Mouse (Mus musculus): ENCODE data around the gene Srrm1. TPM values are rescaled to one million over a fixed set of nuclear protein-coding genes. Genes with fewer than 3 reads are reported as not detected.
A peak's percentile ranks its signal among the peaks of the same experiment; 100 is the strongest.
"Not testable (repeated sequence)": the region's sequence is repeated elsewhere in the genome, so short reads cannot be mapped to it uniquely, and the experiment has no call there.

The Srrm1 gene
- polyA plus RNA-seq, 1 experiment from 2014 or later: 238 TPM

- ATAC-seq (ENCODE audit: low FRiP score): no peak
- Histone ChIP-seq H3K9ac (no peak overlapping the region), H3K4me3 (no peak overlapping the region), H3K36me3 (no peaks in the 10 kb centered on the region), H3K4me1 (peaks cover 6% of the 10 kb centered on the region; the same call in 1 of the 2 replicates), H3K4me2 (replicated peaks) (no peak overlapping the region), H3K27me3 (peaks cover 12% of the 10 kb centered on the region; the same call in 1 of the 2 replicates), H3K9me3 (replicated peaks) (no peaks in the 10 kb centered on the region), H3K27ac (no peak overlapping the region)
- WGBS: 45% methylated on average over 8 of the region's 8 CpGs
These were observed 28.2 kb upstream of the Srrm1 start for GRCm38 (mm10) chr4:135381355-135381754.

DNA sequence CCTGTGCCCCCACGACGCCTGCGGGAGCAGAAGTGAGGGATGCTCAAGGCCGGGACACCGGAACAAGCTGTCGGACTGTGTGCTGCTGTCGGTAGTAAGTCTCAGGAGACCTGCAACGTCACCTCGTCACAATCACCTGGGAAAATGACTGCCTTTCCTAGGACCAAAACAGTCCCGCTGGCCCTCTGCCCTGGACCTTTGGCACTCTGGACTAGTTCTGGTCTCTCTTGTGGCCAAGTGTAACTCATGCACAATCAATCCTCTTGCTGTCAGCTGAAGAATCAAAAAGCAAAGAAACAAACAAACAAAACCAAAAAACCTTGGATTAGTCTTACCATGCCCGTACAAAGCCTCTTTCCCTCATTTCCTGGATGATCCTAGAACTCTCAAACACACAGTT is 24.1 kb upstream of the Srrm1 start:
- Histone ChIP-seq H3K4me1 (no peaks in the 10 kb centered on the region), H3K4me3 (no peak overlapping the region), H3K9me3 (replicated peaks) (no peaks in the 10 kb centered on the region), H3K36me3 (no peaks in the 10 kb centered on the region), H3K27me3 (peaks cover 4% of the 10 kb centered on the region; the same call in 1 of the 2 replicates), H3K27ac (no peak overlapping the region), H3K4me2 (replicated peaks) (no peak overlapping the region), H3K9ac (no peak overlapping the region)
- no peak for ATAC-seq (ENCODE audit: low FRiP score)
- 83% methylated on average over 11 of the region's 11 CpGs for WGBS

DNA sequence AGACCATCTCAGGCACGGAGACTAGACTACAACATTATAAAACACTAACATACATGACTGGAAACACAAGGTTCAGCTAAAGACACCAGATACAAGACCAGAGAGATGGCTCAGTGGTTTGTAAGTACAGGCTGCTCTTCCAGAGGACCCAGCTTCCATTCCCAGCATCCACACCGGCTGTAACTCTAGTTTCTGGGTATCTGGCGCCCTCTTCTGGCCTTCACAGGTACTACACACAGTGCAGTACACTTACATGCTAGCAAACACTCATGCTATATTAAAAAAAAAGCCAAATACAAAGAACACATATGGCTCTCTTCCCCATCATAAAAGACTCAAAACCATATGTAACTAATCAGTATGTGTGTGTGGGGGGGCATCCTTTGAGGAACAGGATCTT is 22.3 kb upstream of the Srrm1 start:
- no peaks in the 10 kb centered on the region for H3K27me3 ChIP-seq
- no peak overlapping the region for H3K4me3 ChIP-seq
- no peak for ATAC-seq (ENCODE audit: low FRiP score)
- no peak overlapping the region for H3K27ac ChIP-seq
- no peaks in the 10 kb centered on the region for H3K4me1 ChIP-seq
- no peak overlapping the region for H3K9ac ChIP-seq
- H3K36me3 ChIP-seq: no peaks in the 10 kb centered on the region
- WGBS: 62% methylated on average over 3 of the region's 3 CpGs
- no peak overlapping the region for H3K4me2 ChIP-seq (replicated peaks)
- no peaks in the 10 kb centered on the region for H3K9me3 ChIP-seq (replicated peaks)

DNA sequence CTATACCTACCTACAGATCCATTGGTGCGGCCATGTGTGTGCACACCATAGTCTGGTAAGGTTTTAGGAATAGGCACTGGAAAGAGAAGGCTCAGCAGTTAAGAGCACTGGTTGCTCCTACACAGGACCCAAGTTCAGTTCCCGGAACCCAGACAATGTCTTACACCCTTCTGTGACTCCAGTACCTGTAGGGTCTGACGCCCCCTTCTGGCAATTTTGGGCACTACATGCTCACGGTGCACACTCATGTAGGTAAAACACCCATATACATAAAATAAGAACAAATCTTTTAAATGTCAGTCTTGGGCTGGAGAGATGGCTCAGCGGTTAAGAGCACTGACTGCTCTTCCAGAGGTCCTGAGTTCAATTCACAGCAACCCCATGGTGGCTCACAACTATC is 20.2 kb upstream of the Srrm1 start:
- no peak overlapping the region for H3K4me3 ChIP-seq

DNA sequence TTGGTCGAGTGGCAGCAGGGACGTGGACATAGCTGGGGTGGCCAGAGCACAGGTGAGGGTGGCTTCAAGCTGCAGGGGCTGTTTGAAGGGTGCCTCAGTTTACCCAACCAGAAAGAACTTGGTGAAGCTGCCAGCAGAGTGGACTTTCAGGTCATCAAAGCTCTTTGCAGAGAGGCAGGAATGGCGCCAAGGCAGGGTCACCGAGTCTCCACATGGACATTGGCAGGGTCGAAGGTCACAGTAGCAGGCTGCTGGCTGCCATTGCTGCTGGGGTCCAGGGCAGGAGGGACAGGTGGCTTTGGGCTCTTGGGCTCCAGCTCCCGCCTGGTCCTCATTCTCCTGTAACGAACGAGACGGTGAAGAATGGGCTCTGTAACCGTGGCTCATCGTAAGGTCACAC is 17.3 kb upstream of the Srrm1 start:
- 69% methylated on average over 11 of the region's 11 CpGs for WGBS
- Histone ChIP-seq H3K4me3 (no peak overlapping the region), H3K9me3 (replicated peaks) (no peaks in the 10 kb centered on the region), H3K27ac (no peak overlapping the region), H3K4me2 (replicated peaks) (no peak overlapping the region), H3K27me3 (no peaks in the 10 kb centered on the region), H3K9ac (no peak overlapping the region), H3K36me3 (no peaks in the 10 kb centered on the region), H3K4me1 (no peaks in the 10 kb centered on the region)
- ATAC-seq (ENCODE audit: low FRiP score): no peak

More for the DNA sequence above, 20.2 kb upstream of the Srrm1 start:
- no peaks in the 10 kb centered on the region for H3K36me3 ChIP-seq
- no peak overlapping the region for H3K9ac ChIP-seq
- no peak overlapping the region for H3K4me2 ChIP-seq (replicated peaks)
- no peak for ATAC-seq (ENCODE audit: low FRiP score)
- no peak overlapping the region for H3K27ac ChIP-seq
- H3K27me3 ChIP-seq: no peaks in the 10 kb centered on the region
- H3K4me1 ChIP-seq: no peaks in the 10 kb centered on the region
- no peaks in the 10 kb centered on the region for H3K9me3 ChIP-seq (replicated peaks)
- 78% methylated on average over 5 of the region's 5 CpGs for WGBS

GRCm38 (mm10) chr4:135362828-135363227 is 9.7 kb upstream of the Srrm1 start:
- no peak for ATAC-seq (ENCODE audit: low FRiP score)
- H3K9ac ChIP-seq: no peak overlapping the region
- no peaks in the 10 kb centered on the region for H3K36me3 ChIP-seq
- H3K4me1 ChIP-seq: no peaks in the 10 kb centered on the region
- WGBS: 21% methylated on average over 6 of the region's 6 CpGs
- no peak overlapping the region for H3K27ac ChIP-seq
- H3K9me3 ChIP-seq (replicated peaks): no peaks in the 10 kb centered on the region
- H3K4me3 ChIP-seq: no peak overlapping the region
- no peaks in the 10 kb centered on the region for H3K27me3 ChIP-seq
- no peak overlapping the region for H3K4me2 ChIP-seq (replicated peaks)

GRCm38 (mm10) chr4:135361722-135362121 is 8.6 kb upstream of the Srrm1 start:
- no peak for ATAC-seq (ENCODE audit: low FRiP score)
- H3K9me3 ChIP-seq (replicated peaks): no peaks in the 10 kb centered on the region
- H3K36me3 ChIP-seq: no peaks in the 10 kb centered on the region
- 89% methylated on average over 12 of the region's 12 CpGs for WGBS
- H3K27ac ChIP-seq: no peak overlapping the region
- H3K27me3 ChIP-seq: peaks cover 4% of the 10 kb centered on the region; the same call in 1 of the 2 replicates
- no peak overlapping the region for H3K9ac ChIP-seq
- no peak overlapping the region for H3K4me3 ChIP-seq
- no peak overlapping the region for H3K4me2 ChIP-seq (replicated peaks)
- no peaks in the 10 kb centered on the region for H3K4me1 ChIP-seq

DNA sequence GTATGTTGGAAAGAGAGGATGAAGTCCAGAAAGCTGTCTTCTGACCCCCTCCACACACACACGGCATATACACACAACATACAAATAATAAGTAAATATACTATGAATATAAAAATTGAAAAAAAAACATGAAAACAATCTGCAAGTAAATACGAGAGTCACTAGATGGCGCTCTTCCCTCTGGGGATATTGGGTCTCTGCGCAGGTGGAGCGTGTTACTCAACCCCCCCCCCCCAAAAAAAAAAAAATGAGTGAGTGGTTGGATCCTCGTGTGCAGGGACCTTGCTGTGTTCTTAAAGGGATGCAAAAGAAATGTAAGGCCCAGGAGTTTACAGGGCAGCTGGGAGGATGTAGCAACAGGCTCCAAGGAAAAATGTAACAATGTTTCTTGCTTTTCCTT is 5.6 kb upstream of the Srrm1 start:
- no peak overlapping the region for H3K9ac ChIP-seq
- ATAC-seq (ENCODE audit: low FRiP score): no peak

DNA sequence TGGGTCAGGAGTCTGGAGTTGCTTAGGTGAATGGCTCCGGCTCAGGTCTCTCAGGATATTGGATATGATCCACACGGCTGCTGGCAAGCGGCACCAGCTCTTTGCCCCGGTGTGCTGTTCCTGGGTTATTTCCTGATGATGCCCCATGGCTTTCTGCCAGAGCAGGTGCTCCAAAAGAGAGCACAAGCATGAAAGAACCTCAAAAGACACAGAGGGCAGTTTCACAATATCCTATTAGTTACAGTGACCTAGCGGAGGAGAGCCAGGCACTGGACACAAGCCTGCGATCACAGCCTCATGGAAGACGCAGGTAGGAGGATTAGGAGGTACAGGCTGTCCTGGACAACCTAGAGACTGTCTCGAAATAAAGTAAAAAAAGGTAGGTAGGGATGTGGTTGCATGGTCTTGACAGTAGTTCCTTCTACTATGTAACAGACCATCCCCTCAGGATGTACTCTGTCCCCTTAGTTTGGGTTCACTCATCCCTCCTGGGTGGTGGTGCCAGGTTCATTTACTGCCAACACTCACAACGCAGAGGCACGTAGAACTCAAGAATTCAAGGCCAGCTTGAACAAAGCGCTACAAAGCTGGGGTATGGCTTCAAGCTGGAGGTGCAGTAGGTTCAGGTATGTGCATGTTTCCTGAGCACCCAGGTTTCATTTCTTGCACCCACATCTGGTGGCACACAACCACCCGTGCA is 4.2 kb upstream of the Srrm1 start:
- H3K27me3 ChIP-seq: peaks cover 4% of the 10 kb centered on the region; the same call in 1 of the 2 replicates
- H3K4me1 ChIP-seq: peaks cover 8% of the 10 kb centered on the region
- ATAC-seq (ENCODE audit: low FRiP score): no peak
- H3K36me3 ChIP-seq: no peaks in the 10 kb centered on the region
- H3K9me3 ChIP-seq (replicated peaks): no peaks in the 10 kb centered on the region
- no peak overlapping the region for H3K4me3 ChIP-seq
- 84% methylated on average over 12 of the region's 12 CpGs for WGBS
- no peak overlapping the region for H3K9ac ChIP-seq
- H3K4me2 ChIP-seq (replicated peaks): no peak overlapping the region
- no peak overlapping the region for H3K27ac ChIP-seq

More for the DNA sequence above, 5.6 kb upstream of the Srrm1 start:
- H3K36me3 ChIP-seq: no peaks in the 10 kb centered on the region
- H3K27me3 ChIP-seq: peaks cover 4% of the 10 kb centered on the region; the same call in 1 of the 2 replicates
- peaks cover 8% of the 10 kb centered on the region for H3K4me1 ChIP-seq
- no peak overlapping the region for H3K27ac ChIP-seq
- H3K9me3 ChIP-seq (replicated peaks): no peaks in the 10 kb centered on the region
- 2% methylated on average over 6 of the region's 6 CpGs for WGBS
- no peak overlapping the region for H3K4me2 ChIP-seq (replicated peaks)
- H3K4me3 ChIP-seq: no peak overlapping the region

DNA sequence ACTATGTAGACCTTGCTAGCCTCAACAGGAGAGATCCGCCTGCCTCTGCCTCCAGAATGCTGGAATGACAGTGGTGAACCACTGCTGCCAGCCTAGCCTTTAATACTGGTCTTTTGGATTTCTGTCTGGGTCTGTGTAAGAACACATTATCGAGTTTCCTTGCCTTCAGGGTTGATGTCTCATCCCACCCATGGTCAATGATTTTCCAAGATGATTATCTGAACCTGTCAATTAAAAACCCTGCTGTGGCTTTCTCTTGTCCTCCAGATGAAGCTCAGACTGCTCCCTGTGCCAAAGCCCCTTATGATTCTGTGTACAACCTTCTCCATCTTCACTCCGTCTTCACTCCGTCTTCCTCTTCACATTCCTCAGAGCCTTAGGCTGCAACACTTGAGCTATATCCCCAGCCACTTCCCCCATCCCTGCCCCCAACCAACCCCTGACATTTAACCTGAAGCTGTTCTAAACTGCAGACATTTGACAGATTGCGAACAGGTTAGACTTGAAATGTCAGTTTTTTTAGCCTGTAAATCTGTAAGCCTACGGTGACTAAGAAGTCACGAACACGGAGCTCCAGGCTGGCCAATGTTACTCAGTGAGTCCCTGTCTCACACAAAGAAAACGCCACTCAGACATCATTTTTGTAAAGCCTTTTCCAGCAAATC is 2.9 kb upstream of the Srrm1 start:
- WGBS: 76% methylated on average over 9 of the region's 9 CpGs
- no peaks in the 10 kb centered on the region for H3K9me3 ChIP-seq (replicated peaks)
- peaks cover 4% of the 10 kb centered on the region; the same call in 1 of the 2 replicates for H3K27me3 ChIP-seq
- H3K27ac ChIP-seq: no peak overlapping the region
- no peak overlapping the region for H3K4me2 ChIP-seq (replicated peaks)
- no peak overlapping the region for H3K9ac ChIP-seq
- no peak overlapping the region for H3K4me3 ChIP-seq
- no peak for ATAC-seq (ENCODE audit: low FRiP score)
- peaks cover 17% of the 10 kb centered on the region for H3K4me1 ChIP-seq
- 0 out of 2 replicates have a peak, but pooled peaks cover 3% of the 10 kb centered on the region for H3K36me3 ChIP-seq

DNA sequence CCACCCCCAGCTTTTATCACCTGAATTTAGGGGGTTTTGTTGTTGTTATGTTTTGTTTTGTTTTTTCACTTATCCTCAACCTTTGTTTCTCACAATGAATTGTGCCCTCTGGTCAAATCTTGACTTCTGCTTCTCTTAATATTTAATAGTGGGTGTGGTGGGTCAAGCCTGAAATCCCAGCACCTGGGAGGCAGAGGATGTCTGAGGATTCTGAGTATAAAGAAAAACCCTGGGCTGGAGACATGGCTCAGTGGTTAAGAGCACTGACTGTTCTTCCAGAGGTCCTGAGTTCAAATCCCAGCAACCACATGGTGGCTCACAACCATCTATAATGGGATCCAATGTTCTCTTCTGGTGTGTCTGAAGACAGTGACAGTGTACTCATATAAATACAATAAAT is 1.6 kb upstream of the Srrm1 start:
- not testable (repeated sequence) for H3K27me3 ChIP-seq; H3K9ac ChIP-seq; H3K4me3 ChIP-seq; ATAC-seq (ENCODE audit: low FRiP score); H3K9me3 ChIP-seq (replicated peaks); H3K36me3 ChIP-seq
- peaks cover 17% of the 10 kb centered on the region for H3K4me1 ChIP-seq
- peak overlapping the region; percentile 66; the same call in 1 of the 2 replicates for H3K4me2 ChIP-seq (replicated peaks)
- peak overlapping the region; percentile 97; the same call in 1 of the 2 replicates for H3K27ac ChIP-seq

DNA sequence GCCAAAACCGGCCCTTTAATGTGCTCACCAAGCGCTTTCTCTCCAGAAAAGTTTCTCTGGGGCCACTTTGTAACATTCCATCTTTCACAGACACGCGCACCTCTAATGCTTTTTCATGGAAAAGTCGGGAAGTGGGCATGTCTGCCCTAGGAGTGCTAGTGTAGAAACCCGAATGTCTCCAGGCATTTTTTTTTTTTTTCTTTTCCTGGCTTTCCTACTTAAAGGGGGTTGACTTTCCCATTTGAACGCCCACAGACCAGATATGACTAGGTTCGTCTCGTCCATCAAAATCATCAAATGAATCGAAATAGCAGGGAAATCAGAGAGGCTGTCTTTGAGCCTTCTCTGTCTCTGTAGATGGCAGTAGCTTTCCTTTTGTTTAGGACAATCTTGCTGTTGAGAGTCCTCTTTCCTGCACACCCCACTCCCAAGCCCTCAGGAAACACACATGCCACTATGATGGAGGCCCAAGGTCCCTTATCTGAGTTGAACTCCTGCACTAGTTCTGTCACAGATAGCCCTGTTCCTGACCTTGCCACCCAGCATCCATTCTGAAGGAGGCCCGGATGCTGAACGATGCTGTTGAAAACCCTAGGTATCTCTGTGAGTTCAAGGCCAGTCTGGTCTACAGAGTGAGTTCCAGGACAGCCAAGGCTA is 801 bp upstream of the Srrm1 start:
- Histone ChIP-seq H3K9me3 (replicated peaks) (no peaks in the 10 kb centered on the region), H3K9ac (peak overlapping the region; percentile 62), H3K27me3 (peaks cover 4% of the 10 kb centered on the region; the same call in 1 of the 2 replicates), H3K36me3 (0 out of 2 replicates have a peak, but pooled peaks cover 7% of the 10 kb centered on the region), H3K4me1 (peaks cover 17% of the 10 kb centered on the region), H3K4me2 (replicated peaks) (peak overlapping the region; percentile 66), H3K4me3 (peak overlapping the region; percentile 98), H3K27ac (peak overlapping the region; percentile 97)
- no peak; the same call in 1 of the 2 replicates for ATAC-seq (ENCODE audit: low FRiP score)
- 26% methylated on average over 12 of the region's 12 CpGs for WGBS

All from hindbrain, embryonic 12.5 days (tissue).